Mouse (Mus musculus) c-Kit-positive CD71-positive TER-119-positive erythroid progenitor cells, embryonic 14.5 days (primary cell): ENCODE measurements around the gene Klhdc8a.

ENCODE experiments used
- DNase-seq: peaks from one replicate; pipeline ENCODE4 v3.0.0-alpha.2; 2013; ENCODE audit warnings: low spot score

Gene Klhdc8a

GRCm38 (mm10) chr1:132317894-132318863 is 19.8 kb downstream of the Klhdc8a start:
- no peak for DNase-seq

- DNase-seq = no peak
Measured at GRCm38 (mm10) chr1:132319242-132319641, 20.8 kb downstream of the Klhdc8a start.

- no peak for DNase-seq
Measured at GRCm38 (mm10) chr1:132321821-132322580, 23.6 kb downstream of the Klhdc8a start.

- no peak for DNase-seq
Measured at GRCm38 (mm10) chr1:132322711-132323542, 24.5 kb downstream of the Klhdc8a start.

GRCm38 (mm10) chr1:132326777-132327176 is 28.4 kb downstream of the Klhdc8a start:
- no peak for DNase-seq

- DNase-seq = no peak
Measured at GRCm38 (mm10) chr1:132327477-132327876, 29.1 kb downstream of the Klhdc8a start.

- DNase-seq = no peak
Measured at GRCm38 (mm10) chr1:132328565-132328964, 30.1 kb downstream of the Klhdc8a start.

GRCm38 (mm10) chr1:132329656-132330055 is 31.2 kb downstream of the Klhdc8a start:
- DNase-seq = no peak

GRCm38 (mm10) chr1:132330397-132330796 is 32.0 kb downstream of the Klhdc8a start:
- no peak for DNase-seq

- no peak for DNase-seq
Measured at GRCm38 (mm10) chr1:132331283-132331682, 32.9 kb downstream of the Klhdc8a start.

GRCm38 (mm10) chr1:132333201-132333600 is 34.8 kb downstream of the Klhdc8a start:
- DNase-seq = no peak

GRCm38 (mm10) chr1:132333675-132334141 is 35.3 kb downstream of the Klhdc8a start:
- no peak for DNase-seq

GRCm38 (mm10) chr1:132334178-132334801 is 35.9 kb downstream of the Klhdc8a start:
- no peak for DNase-seq

- no peak for DNase-seq
Measured at GRCm38 (mm10) chr1:132335378-132335965, 37.0 kb downstream of the Klhdc8a start.

- DNase-seq = no peak
Measured at GRCm38 (mm10) chr1:132336921-132337320, 38.5 kb downstream of the Klhdc8a start.

GRCm38 (mm10) chr1:132338027-132338660 is 39.7 kb downstream of the Klhdc8a start:
- DNase-seq = no peak

- no peak for DNase-seq
Measured at GRCm38 (mm10) chr1:132341731-132342501, 43.5 kb downstream of the Klhdc8a start.

- DNase-seq = no peak
Measured at GRCm38 (mm10) chr1:132342518-132342917, 44.1 kb downstream of the Klhdc8a start.

- no peak for DNase-seq
Measured at GRCm38 (mm10) chr1:132343191-132343590, 44.8 kb downstream of the Klhdc8a start.

GRCm38 (mm10) chr1:132343656-132344055 is 45.2 kb downstream of the Klhdc8a start:
- DNase-seq = no peak
